Comparison of ENCODE assay signal across 8 mouse cellular contexts in the genomic region with DNA sequence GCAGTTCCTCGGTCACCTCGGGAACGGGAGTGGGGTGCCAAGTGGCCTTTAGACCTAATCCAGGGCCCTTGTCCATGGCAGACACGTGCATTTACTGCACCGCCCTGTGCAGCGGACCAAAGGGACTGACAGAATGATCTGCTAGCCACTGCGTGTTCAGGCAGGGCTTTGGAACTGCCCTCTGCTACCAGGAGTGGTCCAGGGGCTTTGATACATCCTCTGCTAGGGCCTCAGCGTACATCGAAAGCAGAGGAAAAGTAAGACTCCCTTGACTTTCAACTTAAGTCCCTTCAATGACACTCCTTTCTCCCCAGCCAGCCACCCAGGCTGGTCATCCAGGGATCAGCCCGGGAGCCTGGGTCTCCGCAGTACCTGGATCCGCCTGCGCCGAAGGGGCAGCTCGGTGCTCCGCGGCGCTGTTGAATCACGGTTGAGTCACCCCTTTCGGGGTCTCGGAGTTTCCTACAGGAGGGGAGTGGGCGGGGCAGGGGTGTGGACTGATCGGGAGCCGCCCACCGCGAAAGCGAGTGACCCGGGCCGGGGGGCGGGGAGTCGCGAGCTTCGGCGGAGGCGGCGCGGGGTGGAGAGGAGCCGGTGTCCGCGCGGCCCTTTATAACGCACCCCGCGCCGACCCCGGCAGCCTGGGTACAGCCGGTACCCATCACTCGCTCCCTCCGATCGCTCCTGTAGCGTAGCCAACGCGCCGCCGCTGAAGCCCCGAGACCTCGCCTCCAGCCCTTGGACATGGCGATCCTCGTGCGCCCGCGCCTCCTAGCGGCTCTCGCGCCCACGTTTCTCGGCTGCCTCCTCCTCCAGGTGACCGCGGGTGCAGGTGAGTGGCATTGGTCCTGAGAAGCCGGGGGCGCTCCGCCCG. TPM values are rescaled to one million over a fixed set of nuclear protein-coding genes. Genes with fewer than 3 reads are reported as not detected.
DNase-seq lines count a peak whose midpoint lies in the region; ATAC-seq and TF ChIP-seq lines count a peak whose summit lies in the region.

Gene F3 (plus strand): TSS at position 567 of the 874 bp plus-strand sequence.

- intact Hi-C loops in left cerebral cortex, postnatal 10 days (cut with DNase I), result loop anchor here (5.0 kb wide), 1 partner anchor 86 kb away; no protein-coding TSS in a partner anchor

- no peaks in the 10 kb centered on the region for H3K9me3 ChIP-seq in hindbrain, postnatal 0 days (ENCODE audit: low read length)
- peaks cover 7% of the 10 kb centered on the region for H3K9me3 ChIP-seq in megakaryocyte, embryonic 14.5 days

- no peaks in the 10 kb centered on the region for H3K27me3 ChIP-seq in hindbrain, postnatal 0 days (ENCODE audit: insufficient read depth, low read length)
- H3K27me3 ChIP-seq in megakaryocyte, embryonic 14.5 days (replicated peaks), result peaks cover 77% of the 10 kb centered on the region

- H3K27ac ChIP-seq in hindbrain, postnatal 0 days, result peak within 1 kb of the TSS; percentile 78

- under 1% methylated on average over 73 of the region's 73 CpGs for WGBS in hindbrain, postnatal 0 days

- peak within 1 kb of the TSS; percentile 57 for H3K9ac ChIP-seq in hindbrain, postnatal 0 days (replicated peaks; ENCODE audit: low read length)

- peak; percentile 89 for ATAC-seq in hindbrain, postnatal 0 days

- peak; percentile 23 for DNase-seq in T-cell, adult 2 months (ENCODE audit: low spot score)
- DNase-seq in cerebellum, postnatal 36 days, result peak; percentile 79 to 82
- peak; percentile 77 for DNase-seq in gastrocnemius, postnatal 10 days
- peak; percentile 86 for DNase-seq in hindbrain, postnatal 0 days (ENCODE audit: low spot score)
- peak; percentile 73 to 92 for DNase-seq in left cerebral cortex, postnatal 10 days (ENCODE audit: extremely low spot score in 1 of 2, low spot score in 2 of 2)
- DNase-seq in right cerebral cortex, postnatal 10 days (ENCODE audit: low spot score in 2 of 2), result peak; percentile 88 to 90
- peak; percentile 79 to 86 for DNase-seq in urinary bladder, postnatal 4 days (ENCODE audit: low spot score in 2 of 2)

- H3K36me3 ChIP-seq in hindbrain, postnatal 0 days (ENCODE audit: insufficient read depth, low read length), result no peaks in the 10 kb centered on the region
- H3K36me3 ChIP-seq in megakaryocyte, embryonic 14.5 days (replicated peaks; ENCODE audit: low read length), result no peaks in the 10 kb centered on the region

- H3K4me1 ChIP-seq in hindbrain, postnatal 0 days (ENCODE audit: insufficient read depth, low read length), result 0 out of 2 replicates have a peak, but pooled peaks cover 9% of the 10 kb centered on the region
- peaks cover 32% of the 10 kb centered on the region for H3K4me1 ChIP-seq in megakaryocyte, embryonic 14.5 days

- peak within 1 kb of the TSS; percentile 47 for H3K4me3 ChIP-seq in hindbrain, postnatal 0 days (ENCODE audit: low read length)
- H3K4me3 ChIP-seq in megakaryocyte, embryonic 14.5 days (replicated peaks), result peak within 1 kb of the TSS; percentile 92

- TF ChIP-seq CTCF in hindbrain, postnatal 0 days (IDR thresholded peaks at IDR 0.05; ENCODE audit: low read depth), result peak; percentile 79

- peak within 1 kb of the TSS; percentile 79 for H3K4me2 ChIP-seq in hindbrain, postnatal 0 days (ENCODE audit: low read depth, low read length)

RNA-seq across cellular contexts. Expression of gene F3, which starts in this region (rescaled TPM):
- 1 to 10 TPM; 6.0 to 6.7 TPM for total RNA-seq in gastrocnemius, postnatal 10 days (2021)
- total RNA-seq in hindbrain, postnatal 0 days (2014; rRNA removed), result 12.0 and 16.1 TPM in 2 replicates
- 15.2 and 18.9 TPM in 2 replicates for polyA plus RNA-seq in hindbrain, postnatal 0 days (2015; fragmentation: Nextera tagmentation; extraction: Ambion mirVana)
- 10 to 100 TPM; 30.0 to 38.5 TPM for total RNA-seq in left cerebral cortex, postnatal 10 days (2021)
- polyA plus RNA-seq in megakaryocyte, embryonic 14.5 days (2012; ENCODE audit: insufficient read depth, low replicate concordance), result not detected in 2 replicates

Comparison
In these comparisons a context has a peak if more than half of its experiments do, and no peak if none do; other contexts are left out.
1. Peak in every context shown above with its lines: DNase-seq, ATAC-seq, H3K4me3 ChIP-seq and H3K27ac ChIP-seq.
2. RNA of gene F3 (polyA plus RNA-seq): 15.2 to 18.9 TPM in hindbrain, postnatal 0 days; not detected in megakaryocyte, embryonic 14.5 days; every median in the first group is over 10 times any median in the second.
3. DNase-seq: peak in every context shown above with its lines; median percentile 89 in right cerebral cortex, postnatal 10 days; 86 in hindbrain, postnatal 0 days; 82 in left cerebral cortex, postnatal 10 days; 82 in urinary bladder, postnatal 4 days; 80 in cerebellum, postnatal 36 days; 77 in gastrocnemius, postnatal 10 days; 23 in T-cell, adult 2 months.